Mouse (Mus musculus) olfactory bulb, adult 2 months (tissue): ENCODE data around the gene Zfp511. TPM values are rescaled to one million over a fixed set of nuclear protein-coding genes. Genes with fewer than 3 reads are reported as not detected.

Experiments
- H3K27ac ChIP-seq: fragments of 200-500 bp; 2 replicates; pipeline ENCODE4 v1.5.1; 2012; ENCODE audit warnings: low read depth, low read length; ENCODE audit not compliant: insufficient read depth
- H3K4me1 ChIP-seq: fragments of 200-500 bp; 2 replicates; pipeline ENCODE4 v1.6.1; 2012; ENCODE audit warnings: low read length; ENCODE audit not compliant: control insufficient read depth, insufficient read depth
- H3K4me3 ChIP-seq: fragments of 200-500 bp; 2 replicates; pipeline ENCODE4 v1.5.1; 2012; ENCODE audit warnings: mild to moderate bottlenecking, low read depth, low read length, moderate library complexity; ENCODE audit not compliant: insufficient read depth
- CTCF ChIP-seq: fragments of 200-500 bp; IDR thresholded peaks from 2 replicates; pipeline ENCODE4 v1.5.1; 2012; ENCODE audit warnings: low read depth, mild to moderate bottlenecking, low read length, moderate library complexity; ENCODE audit not compliant: insufficient read depth
- POLR2A ChIP-seq: fragments of 200-500 bp; IDR thresholded peaks from 2 replicates; pipeline ENCODE4 v1.6.1; 2012; ENCODE audit warnings: mild to moderate bottlenecking, low read depth, low read length, moderate library complexity; ENCODE audit not compliant: insufficient read depth
- WGBS: fragments of 180-500 bp; shearing (Covaris S2); methylation state at CpG from one replicate; pipeline ENCODE4 v1.1.7; 2018; 5-methylcytosine and 5-hydroxymethylcytosine counted together
- polyA plus RNA-seq: library from polyadenylated mRNA; stranded (reverse); fragments of >200 nt; gene quantifications from 2 replicates; pipeline ENCODE4 v1.2.4, GENCODE M21; 2012; ENCODE audit warnings: low replicate concordance; ENCODE audit not compliant: missing spikeins, insufficient read depth, insufficient read length

The Zfp511 gene
- polyA plus RNA-seq, 1 experiment, result not detected

GRCm38 (mm10) chr7:140080503-140081156 lies 44.4 kb downstream of the Zfp511 start:
- Histone ChIP-seq H3K27ac (peak overlapping the region; percentile 99), H3K4me1 (peaks cover 5% of the 10 kb centered on the region; the same call in 1 of the 2 replicates), H3K4me3 (peak overlapping the region; percentile 96)
- TF ChIP-seq CTCF (no peak), POLR2A (peak; percentile 73)
- WGBS, result 2% methylated on average over 24 of the region's 24 CpGs

- H3K27ac ChIP-seq, result peak overlapping the region; percentile 99
- 5% methylated on average over 20 of the region's 20 CpGs for WGBS
- H3K4me1 ChIP-seq, result peaks cover 5% of the 10 kb centered on the region; the same call in 1 of the 2 replicates
- TF ChIP-seq CTCF (no peak), POLR2A (peak; percentile 4; the same call in 1 of the 2 replicates)
- H3K4me3 ChIP-seq, result peak overlapping the region; percentile 96
These were observed 45.4 kb downstream of the Zfp511 start for GRCm38 (mm10) chr7:140081408-140082241.

- H3K27ac ChIP-seq, result peak within 1 kb of the TSS; percentile 99
- under 1% methylated on average over 18 of the region's 18 CpGs for WGBS
- peaks cover 5% of the 10 kb centered on the region; the same call in 1 of the 2 replicates for H3K4me1 ChIP-seq
- TF ChIP-seq CTCF (peak; percentile 72), POLR2A (peak; percentile 60; the same call in 1 of the 2 replicates)
- peak within 1 kb of the TSS; percentile 96 for H3K4me3 ChIP-seq
These were observed 46.1 kb downstream of the Zfp511 start, which contains the start of gene Caly for GRCm38 (mm10) chr7:140082242-140082678. Caly (minus strand) TSS chr7:140082548.

Other genes starting within 250 kb of the Zfp511 start
- gene Adgra1, start 202.2 kb upstream of the Zfp511 start, polyA plus RNA-seq, result not detected in 2 replicates
- not detected in 2 replicates for gene Kndc1, start 141.7 kb upstream of the Zfp511 start, polyA plus RNA-seq
- gene Utf1, start 92.6 kb upstream of the Zfp511 start, polyA plus RNA-seq, result not detected in 2 replicates
- not detected in 2 replicates for gene 6430531B16Rik, start 57.6 kb upstream of the Zfp511 start, polyA plus RNA-seq
- not detected in 2 replicates for gene Adam8, start 43.8 kb upstream of the Zfp511 start, polyA plus RNA-seq
- gene Tubgcp2, start 278 bp downstream of the Zfp511 start, polyA plus RNA-seq, result not detected in 2 replicates
- gene Msx3, start 12.7 kb downstream of the Zfp511 start, polyA plus RNA-seq, result not detected in 2 replicates
- gene Caly, start 46.2 kb downstream of the Zfp511 start, polyA plus RNA-seq, result not detected in 2 replicates
- gene Prap1, start 57.0 kb downstream of the Zfp511 start, polyA plus RNA-seq, result not detected in 2 replicates
- not detected in 2 replicates for gene Fuom, start 66.0 kb downstream of the Zfp511 start, polyA plus RNA-seq
- gene Paox, start 79.4 kb downstream of the Zfp511 start, polyA plus RNA-seq, result not detected in 2 replicates
- not detected in 2 replicates for gene Echs1, start 80.1 kb downstream of the Zfp511 start, polyA plus RNA-seq
- not detected in 2 replicates for gene Mtg1, start 101.2 kb downstream of the Zfp511 start, polyA plus RNA-seq
- not detected in 2 replicates for gene Sprn, start 118.5 kb downstream of the Zfp511 start, polyA plus RNA-seq
- not detected in 2 replicates for gene Olfr522, start 128.4 kb downstream of the Zfp511 start, polyA plus RNA-seq
- gene Olfr523, start 136.8 kb downstream of the Zfp511 start, polyA plus RNA-seq, result not detected in 2 replicates
- not detected in 2 replicates for gene Olfr524, start 169.6 kb downstream of the Zfp511 start, polyA plus RNA-seq
- not detected in 2 replicates for gene Cd163l1, start 181.9 kb downstream of the Zfp511 start, polyA plus RNA-seq
- gene 5830411N06Rik, start 210.9 kb downstream of the Zfp511 start, polyA plus RNA-seq, result not detected in 2 replicates